Mouse (Mus musculus) lung, embryonic 16.5 days (tissue): ENCODE measurements at regions not wholly inside any gene's neighbourhood (a gene's known extent, or its start where the extent isn't known, plus 50 kb on each side); places are given as distances from the start of the nearest gene placed in this dataset.

Experiments
- ATAC-seq: fragments of 200-750 bp; cut with Nextera tagmentation; 2 replicates; pipeline ENCODE4 v1.8.0; 2017; ENCODE audit warnings: low read depth, mild to moderate bottlenecking, moderate library complexity
- H3K27ac ChIP-seq: fragments of 300-500 bp; sonication (generic); 2 replicates; pipeline ENCODE4 v1.5.1; 2014; ENCODE audit warnings: mild to moderate bottlenecking, control low read depth, low read length
- H3K27me3 ChIP-seq: fragments of 300-500 bp; sonication (generic); 2 replicates; pipeline ENCODE4 v1.6.1; 2014; ENCODE audit warnings: low read depth, low read length, mixed read lengths; ENCODE audit not compliant: control insufficient read depth, insufficient read depth
- H3K36me3 ChIP-seq: fragments of 300-500 bp; sonication (generic); 2 replicates; pipeline ENCODE4 v1.6.1; 2014; ENCODE audit warnings: low read length; ENCODE audit not compliant: control insufficient read depth, insufficient read depth
- H3K4me1 ChIP-seq: fragments of 300-500 bp; sonication (generic); replicated peaks from 2 replicates; pipeline ENCODE4 v1.6.1; 2014; ENCODE audit warnings: low read length, mixed read lengths; ENCODE audit not compliant: control insufficient read depth, insufficient read depth
- H3K4me2 ChIP-seq: fragments of 300-500 bp; sonication (generic); 2 replicates; pipeline ENCODE4 v1.6.1; 2014; ENCODE audit warnings: low read depth, low read length, control low read depth
- H3K4me3 ChIP-seq: fragments of 300-500 bp; sonication (generic); 2 replicates; pipeline ENCODE4 v1.5.1; 2014; ENCODE audit warnings: mild to moderate bottlenecking, low read length, control low read depth
- H3K9ac ChIP-seq: fragments of 300-500 bp; sonication (generic); 2 replicates; pipeline ENCODE4 v1.6.1; 2014; ENCODE audit warnings: low read length, control low read depth
- H3K9me3 ChIP-seq: fragments of 300-500 bp; sonication (generic); 2 replicates; pipeline ENCODE4 v1.6.1; 2016; ENCODE audit warnings: low read length; ENCODE audit not compliant: control insufficient read depth
- WGBS: fragments of 180-500 bp; shearing (Covaris S2); extraction: QIAGEN DNeasy Blood & Tissue Kit; methylation state at CpG from one replicate; pipeline ENCODE4 v1.1.7; 2014; 5-methylcytosine and 5-hydroxymethylcytosine counted together

DNA sequence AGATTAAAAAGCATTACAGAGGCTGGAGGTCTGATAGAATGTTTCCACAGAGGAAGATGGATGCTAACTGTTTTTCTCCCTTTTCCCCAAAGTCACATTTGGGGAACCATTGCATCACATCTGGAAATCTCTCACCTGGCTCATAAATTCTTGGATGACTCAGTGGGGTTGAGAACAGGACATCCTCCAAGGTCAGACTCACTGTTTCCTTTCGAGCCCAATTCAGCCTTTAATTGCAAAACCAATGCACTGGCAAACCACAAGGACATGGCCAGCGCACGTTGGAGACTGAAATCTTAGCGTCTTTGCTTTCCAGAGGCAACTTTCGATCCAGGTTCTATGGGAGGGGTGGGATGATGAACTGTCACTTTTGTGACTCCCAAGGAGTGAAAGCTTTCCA is 184.5 kb upstream of the Trib2 start:
- Histone ChIP-seq H3K27ac (no peak overlapping the region), H3K9ac (no peak overlapping the region), H3K4me1 (no peaks in the 10 kb centered on the region), H3K36me3 (no peaks in the 10 kb centered on the region), H3K4me2 (no peak overlapping the region), H3K4me3 (no peak overlapping the region), H3K9me3 (no peaks in the 10 kb centered on the region), H3K27me3 (no peaks in the 10 kb centered on the region)
- no peak for ATAC-seq
- 83% methylated on average over 5 of the region's 5 CpGs for WGBS

DNA sequence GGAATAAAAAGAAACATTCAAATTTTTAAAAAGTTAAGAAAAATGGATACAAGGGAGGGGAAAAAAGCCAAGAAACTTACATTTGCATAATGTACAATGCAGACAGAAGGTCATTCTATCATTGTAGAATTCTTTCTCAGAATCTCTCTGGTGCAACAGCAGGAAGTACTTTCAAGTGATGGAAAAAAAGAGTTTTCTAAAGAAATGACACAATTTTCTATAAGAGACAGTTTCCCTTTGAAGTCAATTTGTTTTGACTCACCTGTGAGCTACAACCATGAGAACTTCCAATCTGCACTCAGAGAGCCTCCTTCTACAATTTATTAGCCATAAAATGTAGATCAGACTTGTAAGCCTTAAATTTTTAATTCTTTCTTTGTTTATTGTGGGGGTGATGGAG is 181.6 kb upstream of the Trib2 start:
- no peak for ATAC-seq
- no peaks in the 10 kb centered on the region for H3K27me3 ChIP-seq
- H3K36me3 ChIP-seq = no peaks in the 10 kb centered on the region
- H3K27ac ChIP-seq = no peak overlapping the region
- H3K4me2 ChIP-seq = no peak overlapping the region
- no peaks in the 10 kb centered on the region for H3K9me3 ChIP-seq
- no peaks in the 10 kb centered on the region for H3K4me1 ChIP-seq
- no peak overlapping the region for H3K4me3 ChIP-seq
- H3K9ac ChIP-seq = no peak overlapping the region

DNA sequence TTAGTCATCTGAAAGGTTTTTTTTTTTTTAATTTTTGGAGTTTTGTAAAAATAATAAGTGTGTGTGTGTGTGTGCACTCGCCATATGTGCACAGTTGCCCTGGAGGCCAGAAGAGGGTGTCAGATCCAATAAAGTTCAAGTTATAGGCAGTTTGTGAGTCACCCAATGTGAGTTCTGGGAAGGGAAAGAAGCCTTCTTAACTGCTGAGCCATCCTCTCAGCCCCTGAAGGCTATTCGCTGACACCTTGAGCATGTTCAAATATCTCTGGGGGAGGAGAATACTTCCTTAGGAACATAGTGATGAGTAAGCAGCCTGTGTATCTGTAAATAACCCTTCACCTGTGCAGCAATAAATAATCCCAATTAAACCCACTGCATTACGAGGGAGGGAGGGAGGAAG is 177.1 kb upstream of the Trib2 start:
- Histone ChIP-seq H3K36me3 (no peaks in the 10 kb centered on the region), H3K9ac (no peak overlapping the region), H3K4me2 (no peak overlapping the region), H3K27ac (no peak overlapping the region), H3K4me1 (no peaks in the 10 kb centered on the region), H3K9me3 (no peaks in the 10 kb centered on the region), H3K4me3 (no peak overlapping the region), H3K27me3 (no peaks in the 10 kb centered on the region)
- no peak for ATAC-seq
- 64% methylated on average over 3 of the region's 3 CpGs for WGBS

DNA sequence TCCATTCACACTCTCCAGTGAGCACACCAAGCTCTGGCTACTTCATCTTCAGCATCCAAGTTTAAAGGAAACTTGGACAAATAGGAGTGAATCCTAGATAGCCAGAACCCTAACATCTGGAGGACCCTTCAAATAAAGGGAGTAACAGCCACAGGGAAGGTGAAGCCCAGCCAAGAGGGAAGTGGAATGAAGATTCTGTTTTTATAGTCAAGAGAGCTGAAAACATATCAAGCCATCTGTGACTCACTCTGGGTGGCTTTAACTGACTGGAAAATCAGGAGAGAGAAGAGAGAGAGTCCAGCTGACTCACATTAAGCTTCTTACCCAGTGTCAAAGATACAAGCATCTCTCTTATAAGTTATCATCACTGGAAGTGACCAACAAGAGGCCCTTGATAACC is 169.6 kb upstream of the Trib2 start:
- Histone ChIP-seq H3K4me2 (no peak overlapping the region), H3K9ac (no peak overlapping the region), H3K4me1 (no peaks in the 10 kb centered on the region; the same call in 1 of the 2 replicates), H3K4me3 (no peak overlapping the region), H3K27ac (no peak overlapping the region), H3K9me3 (no peaks in the 10 kb centered on the region), H3K36me3 (no peaks in the 10 kb centered on the region), H3K27me3 (no peaks in the 10 kb centered on the region)
- ATAC-seq = no peak

DNA sequence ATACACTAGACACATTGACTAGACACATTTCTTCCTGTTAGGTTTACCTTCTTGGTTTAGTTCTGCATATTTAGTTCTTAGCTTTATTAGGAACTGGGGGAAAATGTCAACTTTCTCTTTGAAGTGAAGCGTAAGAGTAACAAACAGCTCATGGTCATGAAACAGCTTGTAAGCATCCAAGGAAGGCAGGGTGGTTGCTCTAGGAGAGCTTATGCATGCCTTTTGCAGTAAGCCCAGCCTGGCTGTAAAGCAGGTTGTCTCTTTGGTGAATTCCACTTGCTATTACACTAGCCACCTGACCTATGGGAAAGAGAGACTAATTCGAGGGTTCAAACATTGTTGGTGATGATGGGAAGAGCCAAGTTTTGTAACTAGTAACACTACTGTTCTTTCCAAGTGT is 168.9 kb upstream of the Trib2 start:
- no peaks in the 10 kb centered on the region for H3K9me3 ChIP-seq
- no peak for ATAC-seq

DNA sequence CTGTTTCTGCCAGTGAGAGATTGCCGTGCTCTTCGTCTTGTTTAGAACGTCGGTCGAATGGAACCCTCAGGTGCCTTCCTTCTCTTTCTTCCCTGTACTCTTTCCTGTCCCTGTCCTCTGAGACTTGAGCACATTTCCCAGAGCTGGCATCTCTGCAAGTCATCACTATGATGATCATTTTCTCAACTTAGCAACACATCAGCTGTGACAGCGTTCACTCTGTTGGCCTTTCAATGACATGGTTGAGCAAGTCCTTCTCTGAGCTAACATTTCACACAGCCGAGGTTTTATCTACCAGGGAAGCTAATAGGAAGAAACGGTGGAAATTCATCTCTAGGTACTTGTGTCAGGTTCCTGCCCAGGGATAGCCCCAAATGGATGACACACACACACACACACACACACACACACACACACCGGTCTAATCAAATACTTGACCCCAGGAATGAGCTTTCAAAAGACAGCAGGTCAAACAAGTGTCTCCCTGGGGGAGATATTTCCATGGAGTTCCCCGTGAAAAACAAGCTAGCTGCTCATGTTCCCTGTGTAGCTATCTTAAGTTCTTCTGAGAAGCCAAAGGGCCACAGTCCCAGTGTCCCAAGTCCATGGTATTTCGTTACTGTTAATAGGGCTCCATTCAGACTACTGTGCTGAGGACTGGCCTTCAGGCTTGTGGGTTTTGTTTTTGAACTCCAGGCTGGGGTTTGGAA is 167.0 kb upstream of the Trib2 start:
- ATAC-seq = no peak
- Histone ChIP-seq H3K9me3 (no peaks in the 10 kb centered on the region), H3K4me2 (no peak overlapping the region), H3K27ac (no peak overlapping the region), H3K4me3 (no peak overlapping the region), H3K9ac (no peak overlapping the region), H3K36me3 (no peaks in the 10 kb centered on the region), H3K27me3 (no peaks in the 10 kb centered on the region), H3K4me1 (no peaks in the 10 kb centered on the region; the same call in 1 of the 2 replicates)
- WGBS = 75% methylated on average over 11 of the region's 11 CpGs

More for the DNA sequence above, 168.9 kb upstream of the Trib2 start:
- Histone ChIP-seq H3K27me3 (no peaks in the 10 kb centered on the region), H3K4me3 (no peak overlapping the region), H3K27ac (no peak overlapping the region), H3K4me2 (no peak overlapping the region), H3K4me1 (no peaks in the 10 kb centered on the region; the same call in 1 of the 2 replicates), H3K36me3 (no peaks in the 10 kb centered on the region), H3K9ac (no peak overlapping the region)
- WGBS = 69% methylated on average over 2 of the region's 2 CpGs

DNA sequence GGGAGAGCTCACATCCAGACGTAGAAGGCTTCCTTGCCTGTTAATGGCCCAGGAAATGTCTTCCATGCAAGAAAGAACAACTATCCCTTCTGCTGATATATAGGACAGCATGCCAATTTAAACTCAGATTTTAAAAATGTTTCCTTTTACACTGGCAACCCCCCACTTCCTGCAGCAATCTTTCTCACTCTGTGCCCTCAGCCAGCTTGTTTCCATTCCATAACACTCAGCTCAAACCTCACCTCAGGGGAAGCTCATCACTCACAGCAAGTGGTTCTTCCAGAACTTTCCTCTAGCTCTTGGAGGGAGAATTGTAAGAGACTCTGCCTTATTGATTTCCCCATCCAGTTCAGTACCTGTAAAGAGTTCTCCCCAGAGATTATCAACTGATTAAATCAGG is 165.0 kb upstream of the Trib2 start:
- H3K9me3 ChIP-seq = no peaks in the 10 kb centered on the region
- H3K4me1 ChIP-seq = no peaks in the 10 kb centered on the region; the same call in 1 of the 2 replicates
- H3K27ac ChIP-seq = no peak overlapping the region
- no peak for ATAC-seq
- WGBS = 28% methylated on average over 1 of the region's 1 CpGs
- no peak overlapping the region for H3K9ac ChIP-seq
- H3K36me3 ChIP-seq = no peaks in the 10 kb centered on the region
- no peak overlapping the region for H3K4me2 ChIP-seq
- H3K27me3 ChIP-seq = no peaks in the 10 kb centered on the region
- H3K4me3 ChIP-seq = no peak overlapping the region

DNA sequence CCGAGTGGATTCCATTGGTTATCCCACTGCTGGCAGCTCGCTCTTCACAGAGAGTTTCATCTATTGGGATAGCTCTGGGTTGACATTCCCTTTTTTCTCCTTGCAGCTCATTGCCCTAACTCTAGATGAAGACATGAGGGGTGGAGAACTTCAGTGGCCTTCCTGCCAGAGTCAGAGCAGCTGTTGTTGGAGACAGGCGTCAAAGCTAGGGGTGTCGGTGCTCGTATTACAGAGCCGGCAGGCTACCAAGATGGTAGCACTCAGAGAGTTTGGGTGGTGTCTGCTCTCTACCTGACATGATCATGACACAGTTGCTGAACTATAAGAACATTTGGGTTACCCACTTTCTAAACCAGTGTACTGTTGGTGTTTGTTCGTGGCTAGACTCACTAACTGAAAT is 162.5 kb upstream of the Trib2 start:
- WGBS = 89% methylated on average over 7 of the region's 7 CpGs
- no peak for ATAC-seq
- no peaks in the 10 kb centered on the region for H3K27me3 ChIP-seq

DNA sequence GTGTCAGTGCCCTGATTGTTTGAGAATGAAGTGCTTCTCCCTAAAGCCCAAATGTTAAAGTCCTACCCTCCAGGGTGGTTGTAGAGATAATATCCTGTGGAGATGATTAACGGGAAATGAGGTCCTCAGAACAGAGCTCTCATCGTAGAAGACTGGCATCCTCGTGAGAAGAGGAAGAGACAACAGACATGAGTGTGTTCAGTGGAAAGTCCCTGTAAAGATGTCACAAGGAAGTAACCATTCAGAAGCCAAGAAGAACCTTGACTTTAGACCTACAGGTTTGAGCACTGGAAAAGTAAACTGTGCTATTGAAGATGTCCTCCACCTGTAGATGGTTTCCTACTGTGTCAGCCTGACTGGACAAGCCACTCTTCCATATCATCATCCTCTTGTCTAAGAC is 155.1 kb upstream of the Trib2 start:
- no peaks in the 10 kb centered on the region for H3K4me1 ChIP-seq

More for the DNA sequence above, 162.5 kb upstream of the Trib2 start:
- H3K36me3 ChIP-seq = no peaks in the 10 kb centered on the region
- H3K4me1 ChIP-seq = no peaks in the 10 kb centered on the region; the same call in 1 of the 2 replicates
- H3K4me2 ChIP-seq = no peak overlapping the region
- H3K4me3 ChIP-seq = no peak overlapping the region
- no peaks in the 10 kb centered on the region for H3K9me3 ChIP-seq
- H3K27ac ChIP-seq = no peak overlapping the region
- no peak overlapping the region for H3K9ac ChIP-seq

DNA sequence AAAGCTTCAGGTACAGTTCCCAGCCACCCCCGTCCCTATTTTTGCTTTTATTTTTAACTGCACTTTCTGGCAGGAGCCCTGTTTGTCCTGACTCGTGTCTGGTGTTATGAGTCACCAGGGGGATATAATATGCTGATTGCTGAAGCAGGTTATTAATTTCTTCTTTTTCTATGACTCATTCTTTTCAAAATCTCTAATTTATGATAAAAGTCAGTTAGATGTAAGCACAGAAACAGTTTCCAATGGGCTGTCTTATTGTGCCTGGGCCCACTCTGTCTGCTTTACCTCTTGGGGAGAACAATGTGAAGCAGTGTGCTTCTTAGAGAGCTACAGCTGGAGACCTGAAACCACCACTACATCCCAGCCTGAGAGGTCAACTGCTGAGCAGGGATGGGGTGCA is 153.5 kb upstream of the Trib2 start:
- no peak overlapping the region for H3K27ac ChIP-seq
- 69% methylated on average over 2 of the region's 2 CpGs for WGBS
- H3K9ac ChIP-seq = no peak overlapping the region
- no peaks in the 10 kb centered on the region for H3K27me3 ChIP-seq
- H3K4me1 ChIP-seq = no peaks in the 10 kb centered on the region
- no peak overlapping the region for H3K4me2 ChIP-seq
- H3K9me3 ChIP-seq = no peaks in the 10 kb centered on the region
- no peak overlapping the region for H3K4me3 ChIP-seq
- no peak for ATAC-seq
- H3K36me3 ChIP-seq = no peaks in the 10 kb centered on the region

More for the DNA sequence above, 155.1 kb upstream of the Trib2 start:
- no peaks in the 10 kb centered on the region for H3K36me3 ChIP-seq
- no peaks in the 10 kb centered on the region for H3K27me3 ChIP-seq
- H3K4me2 ChIP-seq = no peak overlapping the region
- H3K9me3 ChIP-seq = no peaks in the 10 kb centered on the region
- H3K27ac ChIP-seq = no peak overlapping the region
- ATAC-seq = no peak
- H3K9ac ChIP-seq = no peak overlapping the region
- WGBS = 68% methylated on average over 3 of the region's 3 CpGs
- no peak overlapping the region for H3K4me3 ChIP-seq
